15 mouse cellular contexts compared by ENCODE assay signal in genomic region chr13:93162456-93162855, GRCm38 (mm10). TPM values are rescaled to one million over a fixed set of nuclear protein-coding genes. Genes with fewer than 3 reads are reported as not detected.
A peak's percentile ranks its signal among the peaks of the same experiment; 100 is the strongest.
DNase-seq lines count a peak whose midpoint lies in the region.
"Had no signal": no experiment of that assay in that cellular context is flagged by ENCODE, and none has a peak within 500 bp of the region (broad histone marks: within the 10 kb centered on the region; RNA-seq: fewer than 3 reads in every experiment).

No protein-coding gene starts in this region.

- DNase-seq in adrenal gland, adult 2 months = peak; percentile 61
- no peak for DNase-seq in adrenal gland, adult 18-20 months (ENCODE audit: low spot score in 2 of 2)
- peak; percentile 40 for DNase-seq in kidney, postnatal 10 days
- no peak for DNase-seq in kidney, postnatal 36 days
- DNase-seq in adrenal gland, postnatal 10 days = peak; percentile 59
- DNase-seq in retina, embryonic 14.5 days (ENCODE audit: low spot score) = no peak
- DNase-seq in layer of hippocampus, postnatal 14 days (ENCODE audit: low spot score in 2 of 2) = no peak
- DNase-seq: cerebellum, adult 9-10 months; gastrocnemius, postnatal 25 days; left cerebral cortex, postnatal 4 days; lung, embryonic 14.5 days; thymus, adult 18-20 months; thymus, postnatal 36 days had no signal

RNA-seq across cellular contexts. Expression of gene Cmya5, which starts 17.9 kb away (rescaled TPM):
- total RNA-seq in adrenal gland, adult 2 months (2021) = under 1 TPM; 0.20 to 0.38 TPM
- 0.04 and 0.06 TPM in 2 replicates for polyA plus RNA-seq in adrenal gland, adult 2 months (2012; rRNA removed)
- under 1 TPM; 0.20 to 0.99 TPM for total RNA-seq in adrenal gland, adult 18-20 months (2021)
- 10 to 100 TPM in 1 of 2 experiments, 1 to 10 TPM in 1; 7.8 to 29.4 TPM for total RNA-seq in adrenal gland, postnatal 10 days (2021)
- total RNA-seq in layer of hippocampus, postnatal 14 days (2021) = 1 to 10 TPM; 2.5 to 2.7 TPM
- polyA plus RNA-seq: midbrain, embryonic 12.5 days; Patski had no signal

RNA-seq across cellular contexts. Expression of gene Tent2, which starts 29.7 kb away (rescaled TPM):
- total RNA-seq in adrenal gland, adult 2 months (2021) = 10 to 100 TPM; 26.8 to 42.7 TPM
- 8.3 and 8.9 TPM in 2 replicates for polyA plus RNA-seq in adrenal gland, adult 2 months (2012; rRNA removed)
- 10 to 100 TPM; 26.9 to 30.1 TPM for total RNA-seq in adrenal gland, adult 18-20 months (2021)
- total RNA-seq in adrenal gland, postnatal 10 days (2021) = 10 to 100 TPM; 35.0 to 47.0 TPM
- total RNA-seq in layer of hippocampus, postnatal 14 days (2021) = 10 to 100 TPM; 20.5 to 20.6 TPM

Comparison
In these comparisons a context has a peak if more than half of its experiments do, and no peak if none do; other contexts are left out.
1. DNase-seq: peak in adrenal gland, adult 2 months (single experiment), kidney, postnatal 10 days (single experiment) and adrenal gland, postnatal 10 days (single experiment); none in adrenal gland, adult 18-20 months (0 of 2), kidney, postnatal 36 days (0 of 2), retina, embryonic 14.5 days (single experiment) and layer of hippocampus, postnatal 14 days (0 of 2).